Mouse (Mus musculus) hindbrain, embryonic 14.5 days (tissue): ENCODE results near the gene Sspn. TPM values are rescaled to one million over a fixed set of nuclear protein-coding genes. Genes with fewer than 3 reads are reported as not detected.
A peak's percentile ranks its signal among the peaks of the same experiment; 100 is the strongest.

Experiments used
- ATAC-seq: fragments of 200-750 bp; cut with Nextera tagmentation; 2 replicates; pipeline ENCODE4 v1.8.0; 2017; ENCODE audit warnings: moderate number of reproducible peaks, mild to moderate bottlenecking, moderate TSS enrichment, moderate library complexity; ENCODE audit not compliant: low FRiP score
- DNase-seq: peaks from one replicate; pipeline ENCODE4 v3.0.0-alpha.2; 2015; ENCODE audit warnings: low spot score
- H3K27ac ChIP-seq: fragments of 300-500 bp; sonication (generic); 2 replicates; pipeline ENCODE4 v1.5.1; 2014; ENCODE audit warnings: mild to moderate bottlenecking, moderate library complexity
- H3K27me3 ChIP-seq: fragments of 300-500 bp; sonication (generic); 2 replicates; pipeline ENCODE4 v1.6.1; 2014; ENCODE audit warnings: mild to moderate bottlenecking, low read length, mixed read lengths; ENCODE audit not compliant: control insufficient read depth, insufficient read depth
- H3K36me3 ChIP-seq: fragments of 300-500 bp; sonication (generic); replicated peaks from 2 replicates; pipeline ENCODE4 v1.6.1; 2014; ENCODE audit not compliant: control insufficient read depth, insufficient read depth
- H3K4me1 ChIP-seq: fragments of 300-500 bp; sonication (generic); replicated peaks from 2 replicates; pipeline ENCODE4 v1.6.1; 2014; ENCODE audit warnings: antibody characterized with exemption, low read length, mixed read lengths; ENCODE audit not compliant: control insufficient read depth, insufficient read depth
- H3K4me2 ChIP-seq: fragments of 300-500 bp; sonication (generic); replicated peaks from 2 replicates; pipeline ENCODE4 v1.6.1; 2014; ENCODE audit warnings: mild to moderate bottlenecking, moderate library complexity
- H3K4me3 ChIP-seq: fragments of 300-500 bp; sonication (generic); replicated peaks from 2 replicates; pipeline ENCODE4 v1.5.1; 2014; ENCODE audit warnings: mild to moderate bottlenecking, low read length
- H3K9ac ChIP-seq: fragments of 300-500 bp; sonication (generic); 2 replicates; pipeline ENCODE4 v1.6.1; 2014
- H3K9me3 ChIP-seq: fragments of 300-500 bp; sonication (generic); 2 replicates; pipeline ENCODE4 v1.6.1; 2016; ENCODE audit warnings: low read length; ENCODE audit not compliant: control insufficient read depth
- WGBS: fragments of 180-500 bp; shearing (Covaris S2); extraction: QIAGEN DNeasy Blood & Tissue Kit; methylation state at CpG from one replicate; pipeline ENCODE4 v1.1.7; 2014; 5-methylcytosine and 5-hydroxymethylcytosine counted together
- polyA plus RNA-seq: library from polyadenylated mRNA; unstranded; fragments of >200 nt; fragmentation: Nextera tagmentation; extraction: Ambion mirVana; gene quantifications from 2 replicates; pipeline ENCODE4 v1.2.1, GENCODE M21; 2014

Sspn gene
- polyA plus RNA-seq, 1 experiment from 2014 or later = 3.2 TPM

- H3K4me3 ChIP-seq = no peak overlapping the region
- H3K36me3 ChIP-seq = no peaks in the 10 kb centered on the region
- DNase-seq (no peak), ATAC-seq (no peak)
- no peaks in the 10 kb centered on the region for H3K27me3 ChIP-seq
- 92% methylated on average over 3 of the region's 3 CpGs for WGBS
- no peak overlapping the region for H3K9ac ChIP-seq
- H3K4me2 ChIP-seq = no peak overlapping the region
- no peaks in the 10 kb centered on the region for H3K9me3 ChIP-seq
- H3K4me1 ChIP-seq = peaks cover 9% of the 10 kb centered on the region
- H3K27ac ChIP-seq = no peak overlapping the region
These were observed 72.7 kb downstream of the Sspn start for GRCm38 (mm10) chr6:146004174-146004601.

- no peaks in the 10 kb centered on the region for H3K9me3 ChIP-seq
- ATAC-seq = no peak
- H3K4me1 ChIP-seq = peaks cover 20% of the 10 kb centered on the region
- H3K9ac ChIP-seq = no peak overlapping the region
- no peaks in the 10 kb centered on the region for H3K27me3 ChIP-seq
- 91% methylated on average over 11 of the region's 11 CpGs for WGBS
- no peak overlapping the region for H3K4me2 ChIP-seq
- no peak overlapping the region for H3K4me3 ChIP-seq
- no peaks in the 10 kb centered on the region for H3K36me3 ChIP-seq
- no peak overlapping the region for H3K27ac ChIP-seq
- no peak for DNase-seq
These were observed 73.9 kb downstream of the Sspn start for GRCm38 (mm10) chr6:146005129-146005886.

- WGBS = 64% methylated on average over 3 of the region's 3 CpGs
- Histone ChIP-seq H3K4me3 (no peak overlapping the region), H3K4me1 (peaks cover 26% of the 10 kb centered on the region), H3K27ac (no peak overlapping the region), H3K27me3 (no peaks in the 10 kb centered on the region), H3K9me3 (no peaks in the 10 kb centered on the region), H3K9ac (no peak overlapping the region), H3K4me2 (no peak overlapping the region), H3K36me3 (no peaks in the 10 kb centered on the region)
- DNase-seq (no peak), ATAC-seq (no peak)
These were observed 74.6 kb downstream of the Sspn start for GRCm38 (mm10) chr6:146005935-146006564.

GRCm38 (mm10) chr6:146006753-146007152 lies 75.3 kb downstream of the Sspn start:
- no peak for ATAC-seq

GRCm38 (mm10) chr6:146008450-146008981 lies 77.1 kb downstream of the Sspn start:
- no peak overlapping the region for H3K27ac ChIP-seq
- peaks cover 26% of the 10 kb centered on the region for H3K4me1 ChIP-seq
- DNase-seq = peak; percentile 50
- WGBS = 37% methylated on average over 5 of the region's 5 CpGs
- no peaks in the 10 kb centered on the region for H3K27me3 ChIP-seq
- ATAC-seq = no peak
- H3K9ac ChIP-seq = no peak overlapping the region
- no peaks in the 10 kb centered on the region for H3K36me3 ChIP-seq
- H3K9me3 ChIP-seq = no peaks in the 10 kb centered on the region
- H3K4me2 ChIP-seq = no peak overlapping the region
- H3K4me3 ChIP-seq = no peak overlapping the region

More at GRCm38 (mm10) chr6:146006753-146007152, 75.3 kb downstream of the Sspn start:
- Histone ChIP-seq H3K4me1 (peaks cover 26% of the 10 kb centered on the region), H3K9ac (no peak overlapping the region), H3K36me3 (no peaks in the 10 kb centered on the region), H3K27ac (no peak overlapping the region), H3K4me3 (no peak overlapping the region), H3K4me2 (no peak overlapping the region), H3K27me3 (no peaks in the 10 kb centered on the region), H3K9me3 (no peaks in the 10 kb centered on the region)
- DNase-seq = no peak
- 65% methylated on average over 3 of the region's 3 CpGs for WGBS

GRCm38 (mm10) chr6:146009163-146009915 lies 77.9 kb downstream of the Sspn start:
- Histone ChIP-seq H3K4me2 (no peak overlapping the region), H3K27ac (0 out of 2 replicates have a peak overlapping the region, but pooled peaks have one; percentile 58), H3K4me3 (no peak overlapping the region), H3K36me3 (no peaks in the 10 kb centered on the region), H3K27me3 (no peaks in the 10 kb centered on the region), H3K9me3 (no peaks in the 10 kb centered on the region), H3K4me1 (peaks cover 26% of the 10 kb centered on the region), H3K9ac (no peak overlapping the region)
- DNase-seq (no peak), ATAC-seq (no peak)
- WGBS = 40% methylated on average over 10 of the region's 10 CpGs

GRCm38 (mm10) chr6:146010093-146010764 lies 78.8 kb downstream of the Sspn start:
- Histone ChIP-seq H3K36me3 (no peaks in the 10 kb centered on the region), H3K9ac (peak overlapping the region; percentile 44; the same call in 1 of the 2 replicates), H3K4me1 (peaks cover 26% of the 10 kb centered on the region), H3K4me3 (no peak overlapping the region), H3K9me3 (no peaks in the 10 kb centered on the region), H3K27me3 (no peaks in the 10 kb centered on the region), H3K27ac (peak overlapping the region; percentile 58), H3K4me2 (no peak overlapping the region)
- peak; percentile 59 for DNase-seq
- WGBS = 42% methylated on average over 12 of the region's 12 CpGs
- peak; percentile 53; the same call in 1 of the 2 replicates for ATAC-seq

GRCm38 (mm10) chr6:146014312-146014711 lies 82.9 kb downstream of the Sspn start:
- no peak overlapping the region for H3K4me3 ChIP-seq
- peaks cover 16% of the 10 kb centered on the region for H3K4me1 ChIP-seq
- 95% methylated on average over 3 of the region's 3 CpGs for WGBS
- DNase-seq = no peak
- H3K4me2 ChIP-seq = no peak overlapping the region
- H3K27me3 ChIP-seq = no peaks in the 10 kb centered on the region
- no peak for ATAC-seq
- no peaks in the 10 kb centered on the region for H3K36me3 ChIP-seq
- H3K9me3 ChIP-seq = no peaks in the 10 kb centered on the region
- H3K27ac ChIP-seq = no peak overlapping the region
- no peak overlapping the region for H3K9ac ChIP-seq
